Mouse (Mus musculus): Measurements from ENCODE around the gene Gan.

- TF ChIP-seq FLI1 (IDR thresholded peaks at IDR 0.05; ENCODE audit: low read length) (no peak), GATA1 (IDR thresholded peaks at IDR 0.05; ENCODE audit: borderline replicate concordance, low read length) (no peak)
These were observed 59.8 kb downstream of the Gan start for GRCm38 (mm10) chr8:117217724-117218123.
